Mouse (Mus musculus): Measurements from ENCODE around the gene Olfr740.

DNA sequence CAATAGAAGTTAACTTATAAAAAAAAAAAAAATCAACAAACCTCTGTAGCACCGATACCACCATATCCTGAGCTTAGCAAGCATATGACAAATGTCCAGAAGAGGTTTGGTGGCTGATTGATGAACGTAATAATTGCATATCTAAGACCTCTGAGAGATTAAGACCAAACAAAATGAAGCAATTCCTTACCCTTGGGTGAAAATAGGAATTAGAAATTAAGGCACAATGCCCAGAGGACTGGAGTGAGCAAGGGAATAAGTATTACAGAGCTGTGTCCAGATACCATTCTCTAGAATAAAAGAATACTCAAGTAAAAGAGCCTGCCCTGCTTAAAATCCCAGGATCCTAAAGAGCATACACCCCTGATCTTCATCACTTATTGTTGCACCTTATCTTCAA, 27.0 kb upstream of the Olfr740 start, which contains the start of gene Olfr739:
- TF ChIP-seq POLR2A (IDR thresholded peaks at IDR 0.05; ENCODE audit: borderline replicate concordance, insufficient read depth, low read length): no peak
- TF ChIP-seq CTCF (IDR thresholded peaks at IDR 0.05; ENCODE audit: borderline replicate concordance, insufficient read depth, low read depth, low read length): no peak
